Mouse (Mus musculus): ENCODE data around the gene Map3k5.

DNA sequence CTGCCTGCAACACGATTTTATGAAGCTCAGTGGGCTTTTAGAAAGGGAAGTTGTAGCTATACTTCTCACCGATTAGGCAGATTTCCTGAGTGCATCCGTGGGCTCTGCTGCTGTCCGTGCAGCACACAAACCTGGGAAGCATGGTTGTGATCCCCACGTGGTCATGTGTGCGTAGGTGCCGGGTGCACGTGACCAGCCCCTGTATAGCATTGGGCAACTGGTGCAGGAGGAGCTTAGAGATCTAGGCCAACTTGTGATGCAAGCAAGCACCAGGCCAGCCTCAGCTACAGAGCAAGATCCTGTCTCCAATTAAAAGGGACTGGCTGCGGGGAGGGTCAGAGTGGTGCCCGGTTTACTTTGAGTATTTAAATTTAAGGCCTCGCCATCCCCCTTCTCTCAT lies 232.5 kb downstream of the Map3k5 start:
- TF ChIP-seq MYB (IDR thresholded peaks at IDR 0.05; ENCODE audit: low read depth, low read length) (no peak), EP300 (IDR thresholded peaks at IDR 0.05; ENCODE audit: low read depth in 1 of 2, low read length in 2 of 2) (no peak), UBTF (IDR thresholded peaks at IDR 0.05; ENCODE audit: borderline replicate concordance, insufficient read depth, low read depth, low read length) (no peak)
